Mouse (Mus musculus) olfactory bulb, adult 2 months (tissue): Measurements from ENCODE around the gene Ano6.

ENCODE experiments used
- CTCF ChIP-seq: fragments of 200-500 bp; IDR thresholded peaks from 2 replicates; pipeline ENCODE4 v1.5.1; 2012; ENCODE audit warnings: low read depth, mild to moderate bottlenecking, low read length, moderate library complexity; ENCODE audit not compliant: insufficient read depth
- POLR2A ChIP-seq: fragments of 200-500 bp; IDR thresholded peaks from 2 replicates; pipeline ENCODE4 v1.6.1; 2012; ENCODE audit warnings: mild to moderate bottlenecking, low read depth, low read length, moderate library complexity; ENCODE audit not compliant: insufficient read depth

- no peak for TF ChIP-seq CTCF
- no peak for TF ChIP-seq POLR2A
Observed at GRCm38 (mm10) chr15:95807908-95808307, 17.3 kb downstream of the Ano6 start.
